Mouse (Mus musculus): ENCODE measurements around the gene Dynlt1b.
"Not testable (repeated sequence)": the region's sequence is repeated elsewhere in the genome, so short reads cannot be mapped to it uniquely, and the experiment has no call there.

DNA sequence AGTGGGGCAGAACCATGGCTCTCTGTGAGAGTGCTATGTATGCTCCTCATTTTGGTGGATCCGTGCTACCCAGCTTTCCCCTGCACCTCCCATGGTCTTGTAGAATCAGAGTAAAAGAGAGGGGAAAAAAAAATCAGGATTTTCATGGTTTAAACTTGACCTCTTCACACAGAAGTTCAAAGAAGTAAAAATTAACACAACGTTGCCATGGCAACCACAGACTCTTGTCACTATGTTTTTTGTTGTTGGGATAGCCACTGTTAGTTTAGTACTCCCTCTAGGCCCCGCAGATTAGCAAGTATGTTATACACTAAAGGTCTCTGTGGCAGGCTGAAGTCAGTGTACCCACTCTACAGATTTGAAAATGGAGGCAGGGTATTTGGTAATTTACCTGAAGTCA lies 4.6 kb upstream of the Dynlt1b start:
- TF ChIP-seq POLR2A (IDR thresholded peaks at IDR 0.05; ENCODE audit: control insufficient read depth, low read depth, low read length); CTCF (IDR thresholded peaks at IDR 0.05; ENCODE audit: control insufficient read depth, insufficient read depth, insufficient replicate concordance, low read depth, low read length): not testable (repeated sequence)

Measured in testis, adult 2 months (tissue).